Mouse (Mus musculus): ENCODE data around the gene Mical3.
"Not testable (repeated sequence)": the region's sequence is repeated elsewhere in the genome, so short reads cannot be mapped to it uniquely, and the experiment has no call there.

Mical3 gene

GRCm38 (mm10) chr6:120930450-120931306 is 200.1 kb downstream of the Mical3 start:
- no peak for DNase-seq (ENCODE audit: low spot score)

DNA sequence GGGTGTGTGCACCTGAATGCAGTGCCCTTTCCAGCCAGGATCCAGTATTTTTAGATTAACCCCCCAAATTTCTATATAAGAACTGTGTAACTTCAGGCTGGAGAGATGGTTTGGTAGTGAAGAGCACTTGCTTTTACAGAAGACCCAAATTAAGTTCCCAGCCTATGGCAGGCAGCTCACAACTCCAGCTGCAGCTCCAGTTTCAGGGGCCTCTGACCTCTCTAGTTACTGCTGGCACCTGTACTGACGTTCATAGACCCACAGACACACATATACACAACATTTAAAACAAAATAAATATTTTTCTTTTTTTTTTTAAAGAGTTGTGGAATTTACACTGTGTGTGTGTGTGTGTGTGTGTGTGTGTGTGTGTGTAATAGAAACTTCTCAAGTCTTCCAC is 201.4 kb downstream of the Mical3 start:
- no peak for DNase-seq (ENCODE audit: low spot score)

DNA sequence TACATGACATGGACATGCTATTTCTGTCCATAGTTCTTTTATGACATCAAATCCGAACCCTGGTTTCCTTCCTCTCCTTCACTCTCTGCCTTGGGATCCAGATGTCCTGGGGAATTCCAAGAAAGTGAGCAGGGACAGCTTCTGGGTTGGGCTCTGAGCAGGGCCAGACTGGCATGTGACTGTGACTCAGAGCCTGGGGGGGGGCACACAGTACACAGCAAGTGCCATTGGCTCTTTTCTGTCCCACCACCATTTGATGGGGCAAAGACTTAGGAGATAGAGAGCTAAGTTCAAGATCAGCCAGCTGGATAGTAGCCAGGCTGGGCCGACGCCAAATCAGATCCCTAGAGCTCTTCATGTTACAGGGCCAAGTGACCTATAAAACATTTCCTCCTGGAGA is 203.0 kb downstream of the Mical3 start:
- DNase-seq (ENCODE audit: low spot score) = peak; percentile 23

GRCm38 (mm10) chr6:120926880-120927279 is 203.9 kb downstream of the Mical3 start:
- no peak for DNase-seq (ENCODE audit: low spot score)

GRCm38 (mm10) chr6:120924791-120925321 is 205.9 kb downstream of the Mical3 start:
- not testable (repeated sequence) for DNase-seq (ENCODE audit: low spot score)

DNA sequence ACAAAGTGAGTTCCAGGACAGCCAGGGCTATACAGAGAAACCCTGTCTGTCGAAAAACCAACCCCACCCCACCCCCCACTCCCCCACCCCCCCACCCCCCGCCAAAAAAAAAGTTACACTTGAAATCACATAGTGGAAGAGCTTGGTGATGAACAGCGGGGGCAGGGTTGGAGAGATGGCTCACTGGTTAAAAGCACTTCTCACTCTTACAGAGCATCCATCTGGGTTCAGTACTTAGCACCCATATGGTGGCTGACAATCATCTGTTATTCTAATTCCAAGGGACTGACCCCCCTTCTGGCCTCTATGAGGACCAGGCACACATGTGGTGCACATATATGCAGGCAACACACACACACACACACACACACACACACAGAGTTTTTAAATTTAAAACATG is 212.8 kb downstream of the Mical3 start:
- no peak for DNase-seq (ENCODE audit: low spot score)

- DNase-seq (ENCODE audit: low spot score) = not testable (repeated sequence)
These were observed 213.6 kb downstream of the Mical3 start for GRCm38 (mm10) chr6:120916972-120917881.

DNA sequence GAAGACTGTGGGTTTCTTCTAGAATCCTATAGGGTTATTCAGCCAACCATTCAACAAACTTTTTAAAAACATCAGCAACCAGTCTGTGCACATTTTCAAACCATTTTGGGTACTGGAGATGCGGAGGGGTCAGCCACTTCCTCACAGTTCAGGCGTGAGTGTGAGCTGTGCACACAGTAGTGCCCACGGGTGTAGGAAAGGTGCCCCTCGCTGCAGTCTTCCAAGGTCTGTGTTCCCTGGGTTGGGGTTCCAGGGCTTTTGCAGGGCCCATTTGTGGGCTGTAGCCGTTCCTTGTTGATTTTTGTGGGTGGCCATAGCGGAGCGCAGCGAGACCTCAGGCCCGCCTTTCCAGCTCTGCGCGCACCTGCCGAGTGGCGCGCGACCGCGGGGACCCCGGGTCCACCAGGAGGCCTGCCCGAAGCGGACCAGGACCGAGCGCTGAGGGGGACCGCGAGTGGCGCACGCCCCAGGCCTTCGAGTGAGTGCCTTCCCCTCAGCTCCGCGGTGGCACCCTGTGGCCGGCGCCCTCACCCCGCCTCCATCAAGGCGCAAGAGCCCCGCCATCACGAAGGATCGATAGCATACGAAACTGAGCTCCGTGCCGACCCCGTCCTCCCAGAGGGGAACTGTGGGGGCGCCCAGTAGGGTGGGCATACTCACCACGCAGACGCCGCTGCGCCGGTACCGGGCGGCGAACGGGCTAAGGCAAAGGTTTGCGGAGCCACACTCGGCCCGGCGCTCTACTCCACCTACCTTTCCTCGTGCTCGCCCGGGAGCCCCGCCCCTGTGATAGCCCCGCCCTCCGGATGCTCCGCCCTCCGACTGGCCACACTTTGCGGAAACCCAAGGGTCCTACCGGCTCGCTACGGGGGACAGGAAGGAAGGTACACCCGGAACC is 214.5 kb downstream of the Mical3 start, which contains the start of gene Bid:
Gene Bid, minus strand, starts transcription at position 780 of the 898 bp plus-strand sequence.
- DNase-seq (ENCODE audit: low spot score) = peak; percentile 89

DNA sequence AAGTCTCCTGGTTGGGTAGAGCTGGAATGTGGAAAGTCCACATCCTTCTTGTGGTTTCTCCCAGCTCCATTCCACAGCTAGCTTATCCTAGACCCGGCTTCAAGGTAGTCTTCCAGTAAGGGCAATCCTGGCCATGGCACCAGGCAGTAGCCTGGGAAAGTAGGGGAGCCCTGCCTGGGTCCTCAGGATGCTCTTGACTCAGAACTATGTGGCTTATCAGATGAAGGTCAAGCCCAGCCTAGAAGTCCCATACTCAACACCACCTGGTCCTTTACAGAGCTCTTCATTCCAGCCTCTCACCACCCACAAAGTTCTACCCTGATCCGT is 215.2 kb downstream of the Mical3 start:
- DNase-seq (ENCODE audit: low spot score) = no peak

DNA sequence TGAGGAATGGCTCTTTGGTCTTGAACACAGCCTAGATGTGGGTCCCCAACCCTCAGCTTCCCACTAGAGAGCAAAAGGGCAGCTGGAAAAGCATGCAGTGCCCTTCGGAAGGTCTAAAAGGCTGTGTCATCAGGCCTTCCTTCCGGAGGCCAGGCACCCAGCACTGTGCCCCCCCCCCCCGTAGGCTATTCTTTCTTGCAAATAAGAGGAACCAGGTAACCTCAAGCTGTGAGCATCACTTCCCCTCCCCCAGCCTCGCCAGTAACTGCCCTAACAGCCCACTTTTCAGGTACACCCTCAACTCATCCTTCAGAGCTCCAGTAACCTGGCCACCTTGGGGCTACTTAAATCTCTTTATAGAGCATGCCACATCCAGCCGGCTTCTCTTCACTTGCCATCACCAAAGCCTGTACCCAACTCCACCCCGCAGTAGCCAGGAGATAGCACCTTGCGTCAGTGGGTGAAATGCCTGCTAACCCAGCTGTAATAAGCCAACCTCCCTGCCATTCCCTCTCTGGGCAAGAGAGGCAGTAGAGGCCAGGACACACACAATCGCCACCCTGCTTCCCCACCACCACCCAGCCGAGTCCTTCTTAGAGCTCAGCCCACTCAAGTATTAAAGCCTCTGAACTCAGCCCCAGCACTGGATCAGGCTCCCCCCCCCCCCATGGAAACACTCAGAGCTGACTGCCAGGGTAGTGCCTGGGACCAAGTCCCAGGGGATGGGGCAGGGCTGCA is 215.7 kb downstream of the Mical3 start:
- DNase-seq (ENCODE audit: low spot score) = no peak

DNA sequence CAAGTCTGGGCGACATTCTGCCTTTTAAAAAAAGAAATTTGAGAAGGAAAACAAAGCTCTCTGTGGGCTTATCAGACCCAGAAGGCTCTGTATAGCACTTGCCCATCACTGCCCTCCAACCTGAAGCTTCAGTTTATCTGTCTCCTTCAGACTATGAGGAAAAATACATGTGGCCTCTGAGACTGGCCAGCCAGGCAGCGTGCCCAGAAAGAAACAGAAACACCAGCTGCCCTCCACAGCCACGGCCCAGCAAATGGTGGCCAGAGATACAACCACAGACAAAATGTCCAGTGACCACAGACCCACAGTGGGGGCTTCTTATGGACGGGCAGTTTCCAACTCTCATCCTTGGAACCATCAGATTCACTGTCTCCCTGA is 216.3 kb downstream of the Mical3 start:
- DNase-seq (ENCODE audit: low spot score) = no peak

DNA sequence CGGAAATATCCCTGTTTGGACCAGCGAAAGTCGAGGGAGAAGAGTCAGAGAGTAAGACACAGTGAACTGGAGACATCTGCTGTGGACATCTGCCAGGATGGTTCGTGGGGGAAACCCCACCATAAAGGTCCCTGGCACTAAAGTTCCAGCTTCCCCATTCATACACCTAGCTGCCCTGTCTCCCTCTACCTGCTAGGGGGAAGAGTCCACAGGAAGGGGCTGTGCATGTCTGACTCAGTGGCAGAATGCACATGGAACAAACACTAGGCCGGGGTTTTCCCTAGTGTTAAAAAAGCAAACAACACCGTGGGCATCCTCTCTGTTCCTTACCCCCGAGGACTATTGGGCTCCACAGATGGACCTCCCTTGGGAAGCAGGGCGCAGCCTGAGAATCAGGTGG is 217.0 kb downstream of the Mical3 start:
- no peak for DNase-seq (ENCODE audit: low spot score)

DNA sequence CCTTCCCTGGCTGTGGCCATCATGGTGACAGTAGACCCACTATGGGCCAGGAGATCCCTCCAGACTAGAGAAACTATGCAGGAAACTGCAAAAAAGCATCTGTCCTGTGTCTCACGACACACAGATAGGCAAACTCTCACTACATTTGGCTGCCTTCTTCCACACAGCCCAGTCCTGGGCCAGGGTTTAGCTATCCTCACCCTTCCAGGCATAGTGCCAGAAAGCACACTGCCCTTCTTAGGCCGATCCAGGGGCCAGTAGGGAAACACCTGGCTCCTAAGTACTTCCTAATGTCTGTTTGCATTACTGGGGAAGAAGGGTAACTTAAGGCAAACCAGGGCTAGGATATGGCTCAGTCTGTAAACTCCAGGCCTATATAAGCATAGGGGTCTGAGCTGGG is 217.9 kb downstream of the Mical3 start:
- no peak for DNase-seq (ENCODE audit: low spot score)

DNA sequence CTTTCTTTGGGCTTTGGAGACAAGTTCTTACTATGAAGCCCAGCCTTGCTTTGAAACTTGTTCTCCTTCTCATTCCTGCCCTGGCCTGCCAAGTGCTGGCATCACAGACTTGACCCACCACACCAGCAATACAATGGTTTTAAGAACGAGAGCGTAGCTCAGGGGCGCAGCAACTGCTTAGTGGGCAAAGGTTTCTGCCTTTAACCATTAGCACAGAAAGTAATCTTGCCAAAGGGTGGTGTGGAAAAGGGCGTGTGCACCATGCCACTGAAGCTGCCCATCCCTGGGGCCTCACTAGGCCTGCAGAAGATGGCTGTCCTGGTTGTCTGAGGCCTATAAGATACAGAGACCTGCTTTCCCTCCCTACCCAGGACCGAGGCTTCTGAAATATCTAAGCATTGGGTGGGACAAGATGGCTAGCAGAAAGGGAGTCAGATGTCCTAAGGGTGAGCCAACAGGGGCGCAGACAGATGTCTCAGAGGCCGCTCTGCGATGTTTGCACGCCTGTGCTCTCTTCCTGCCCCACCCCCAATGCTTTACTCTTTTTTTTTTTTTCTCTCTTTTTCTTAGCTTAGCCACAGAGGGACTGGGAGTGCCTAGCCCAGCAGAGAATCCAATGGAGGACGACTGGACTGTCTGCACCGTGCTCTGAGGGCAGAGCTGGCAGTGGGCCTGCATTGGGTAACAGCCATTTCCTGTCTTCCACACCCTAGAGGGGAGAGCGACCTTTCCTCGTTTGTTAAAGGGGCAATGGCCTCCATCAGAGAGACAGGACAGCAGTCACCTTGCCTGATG is 219.4 kb downstream of the Mical3 start:
- DNase-seq (ENCODE audit: low spot score) = no peak

DNA sequence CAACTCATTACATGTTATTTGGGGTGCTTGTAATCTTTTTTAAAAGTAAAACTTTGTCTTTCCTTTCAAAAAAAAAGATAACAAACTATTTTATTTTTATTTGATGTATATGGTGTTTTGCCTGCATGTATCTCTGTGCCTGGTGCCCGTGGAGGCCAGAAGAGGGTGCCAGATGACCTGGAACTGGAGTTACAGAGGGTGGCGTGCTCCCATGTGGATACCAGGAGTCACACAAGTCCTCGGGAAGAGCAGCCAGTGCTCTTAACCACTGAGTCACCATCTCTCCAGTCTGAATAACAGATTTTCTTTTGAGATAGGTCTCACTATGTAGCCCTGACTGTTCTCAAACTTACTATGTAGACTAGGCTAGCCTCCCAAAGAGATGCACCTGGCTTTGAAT is 221.3 kb downstream of the Mical3 start:
- DNase-seq (ENCODE audit: low spot score) = no peak

- not testable (repeated sequence) for DNase-seq (ENCODE audit: low spot score)
These were observed 222.8 kb downstream of the Mical3 start for GRCm38 (mm10) chr6:120907876-120908597.

GRCm38 (mm10) chr6:120906521-120906920 is 224.3 kb downstream of the Mical3 start:
- DNase-seq (ENCODE audit: low spot score) = no peak

GRCm38 (mm10) chr6:120905111-120905510 is 225.7 kb downstream of the Mical3 start:
- no peak for DNase-seq (ENCODE audit: low spot score)

GRCm38 (mm10) chr6:120903961-120904360 is 226.8 kb downstream of the Mical3 start:
- DNase-seq (ENCODE audit: low spot score) = no peak
